Mouse (Mus musculus) stomach, embryonic 16.5 days (tissue): ENCODE results near the gene Mex3d. TPM values are rescaled to one million over a fixed set of nuclear protein-coding genes. Genes with fewer than 3 reads are reported as not detected.
A peak's percentile ranks its signal among the peaks of the same experiment; 100 is the strongest.

Experiments used
- ATAC-seq: fragments of 200-750 bp; cut with Nextera tagmentation; 2 replicates; pipeline ENCODE4 v1.8.0; 2017; ENCODE audit warnings: moderate number of reproducible peaks, moderate TSS enrichment; ENCODE audit not compliant: insufficient read depth, low FRiP score
- H3K27ac ChIP-seq: fragments of 300-500 bp; sonication (generic); 2 replicates; pipeline ENCODE4 v1.5.1; 2014; ENCODE audit warnings: low read length
- H3K27me3 ChIP-seq: fragments of 300-500 bp; sonication (generic); 2 replicates; pipeline ENCODE4 v1.6.1; 2014; ENCODE audit warnings: low read length, control low read depth, mixed read lengths; ENCODE audit not compliant: control insufficient read depth, insufficient read depth
- H3K36me3 ChIP-seq: fragments of 300-500 bp; sonication (generic); 2 replicates; pipeline ENCODE4 v1.6.1; 2014; ENCODE audit warnings: low read length; ENCODE audit not compliant: control insufficient read depth, insufficient read depth
- H3K4me1 ChIP-seq: fragments of 300-500 bp; sonication (generic); 2 replicates; pipeline ENCODE4 v1.6.1; 2014; ENCODE audit warnings: low read length, control low read depth, mixed read lengths; ENCODE audit not compliant: control insufficient read depth, insufficient read depth
- H3K4me2 ChIP-seq: fragments of 300-500 bp; sonication (generic); 2 replicates; pipeline ENCODE4 v1.6.1; 2014; ENCODE audit warnings: low read depth, low read length, mixed read lengths
- H3K4me3 ChIP-seq: fragments of 300-500 bp; sonication (generic); replicated peaks from 2 replicates; pipeline ENCODE4 v1.5.1; 2014; ENCODE audit warnings: mild to moderate bottlenecking, low read length
- H3K9ac ChIP-seq: fragments of 300-500 bp; sonication (generic); 2 replicates; pipeline ENCODE4 v1.6.1; 2014; ENCODE audit warnings: low read length
- H3K9me3 ChIP-seq: fragments of 300-500 bp; sonication (generic); replicated peaks from 2 replicates; pipeline ENCODE4 v1.6.1; 2016; ENCODE audit warnings: low read length, control low read depth; ENCODE audit not compliant: control insufficient read depth
- WGBS: fragments of 180-500 bp; shearing (Covaris S2); extraction: QIAGEN DNeasy Blood & Tissue Kit; methylation state at CpG from one replicate; pipeline ENCODE4 v1.1.7; 2014; 5-methylcytosine and 5-hydroxymethylcytosine counted together
- polyA plus RNA-seq: library from polyadenylated mRNA; unstranded; fragments of >200 nt; fragmentation: Nextera tagmentation; extraction: Ambion mirVana; gene quantifications from 2 replicates; pipeline ENCODE4 v1.2.1, GENCODE M21; 2015

Mex3d gene
- polyA plus RNA-seq, 1 experiment from 2014 or later, result 4.1 TPM

GRCm38 (mm10) chr10:80371983-80372382, 15.5 kb downstream of the Mex3d start:
- Histone ChIP-seq H3K27ac (peak overlapping the region; percentile 27; the same call in 1 of the 2 replicates), H3K4me3 (no peak overlapping the region; the same call in 1 of the 2 replicates)
- no peak for ATAC-seq

DNA sequence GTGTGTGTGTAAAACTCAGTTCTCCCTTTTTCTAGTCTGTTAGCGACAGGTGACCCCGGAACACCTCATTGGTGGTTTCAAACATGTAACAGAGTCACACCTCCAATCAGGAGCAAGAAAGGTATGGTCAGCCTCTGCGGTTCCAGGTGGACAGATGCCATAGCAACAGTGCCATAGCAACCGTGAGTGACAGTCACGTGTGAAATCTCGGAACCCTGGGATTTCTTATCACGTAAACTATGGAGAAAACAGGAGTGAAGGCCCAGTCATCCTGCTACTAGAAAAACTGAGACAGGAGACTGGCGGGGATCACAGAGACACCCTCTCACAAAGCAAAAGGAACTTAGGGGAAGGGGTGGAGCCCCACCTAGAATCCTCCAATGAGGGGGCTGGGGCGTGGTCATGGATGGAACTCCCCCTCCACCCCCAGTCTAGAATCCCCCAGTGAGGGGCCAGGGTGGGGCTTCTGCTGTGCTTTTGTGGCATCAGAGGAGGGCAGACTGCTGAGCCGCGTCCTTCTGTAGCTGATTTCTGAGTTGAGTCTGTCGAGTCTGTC, 16.0 kb downstream of the Mex3d start:
- Histone ChIP-seq H3K36me3 (no peaks in the 10 kb centered on the region), H3K4me3 (peak overlapping the region; percentile 26), H3K9me3 (no peaks in the 10 kb centered on the region), H3K4me2 (peak overlapping the region; percentile 35), H3K9ac (peak overlapping the region; percentile 24; the same call in 1 of the 2 replicates), H3K27me3 (no peaks in the 10 kb centered on the region; the same call in 1 of the 2 replicates), H3K4me1 (0 out of 2 replicates have a peak, but pooled peaks cover 3% of the 10 kb centered on the region), H3K27ac (0 out of 2 replicates have a peak overlapping the region, but pooled peaks have one; percentile 27)
- 6% methylated on average over 12 of the region's 12 CpGs for WGBS
- peak; percentile 76; the same call in 1 of the 2 replicates for ATAC-seq

More at GRCm38 (mm10) chr10:80371983-80372382, 15.5 kb downstream of the Mex3d start:
- H3K36me3 ChIP-seq, result no peaks in the 10 kb centered on the region
- 0 out of 2 replicates have a peak, but pooled peaks cover 3% of the 10 kb centered on the region for H3K4me1 ChIP-seq
- H3K9ac ChIP-seq, result peak overlapping the region; percentile 24; the same call in 1 of the 2 replicates
- WGBS, result 47% methylated on average over 9 of the region's 9 CpGs
- no peaks in the 10 kb centered on the region for H3K27me3 ChIP-seq
- peak overlapping the region; percentile 35 for H3K4me2 ChIP-seq
- no peaks in the 10 kb centered on the region for H3K9me3 ChIP-seq

- Histone ChIP-seq H3K4me1 (0 out of 2 replicates have a peak, but pooled peaks cover 3% of the 10 kb centered on the region), H3K9me3 (no peaks in the 10 kb centered on the region), H3K36me3 (no peaks in the 10 kb centered on the region), H3K4me3 (no peak overlapping the region), H3K27ac (no peak overlapping the region), H3K9ac (no peak overlapping the region), H3K4me2 (no peak overlapping the region), H3K27me3 (no peaks in the 10 kb centered on the region; the same call in 1 of the 2 replicates)
- ATAC-seq, result no peak
- 78% methylated on average over 21 of the region's 21 CpGs for WGBS
Measured at GRCm38 (mm10) chr10:80369995-80370747, 17.3 kb downstream of the Mex3d start.

GRCm38 (mm10) chr10:80368392-80368791, 19.1 kb downstream of the Mex3d start:
- Histone ChIP-seq H3K9ac (no peak overlapping the region), H3K27ac (no peak overlapping the region), H3K4me3 (no peak overlapping the region), H3K27me3 (no peaks in the 10 kb centered on the region; the same call in 1 of the 2 replicates), H3K36me3 (no peaks in the 10 kb centered on the region), H3K4me1 (0 out of 2 replicates have a peak, but pooled peaks cover 3% of the 10 kb centered on the region), H3K9me3 (no peaks in the 10 kb centered on the region), H3K4me2 (no peak overlapping the region)
- 84% methylated on average over 6 of the region's 6 CpGs for WGBS
- ATAC-seq, result no peak

DNA sequence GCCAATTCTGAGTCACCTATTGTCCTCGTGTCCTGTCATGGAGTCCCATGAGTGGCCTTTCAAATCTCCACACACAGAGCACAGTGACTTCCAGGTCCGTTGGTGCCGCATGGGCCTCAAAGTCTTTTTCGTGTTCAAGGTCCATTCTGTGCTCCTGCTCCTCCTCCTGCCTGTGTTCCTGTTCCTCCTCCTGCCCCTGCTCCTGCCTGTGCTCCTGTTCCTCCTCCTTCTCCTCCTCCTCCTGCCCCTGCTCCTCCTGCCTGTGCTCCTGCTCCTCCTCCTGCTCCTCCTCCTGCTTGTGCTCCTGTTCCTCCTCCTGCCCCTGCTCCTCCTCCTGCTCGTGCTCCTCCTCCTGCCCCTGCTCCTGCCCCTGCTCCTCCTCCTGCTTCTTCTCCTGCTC, 19.5 kb downstream of the Mex3d start:
- no peaks in the 10 kb centered on the region for H3K9me3 ChIP-seq
- H3K4me2 ChIP-seq, result no peak overlapping the region
- H3K27me3 ChIP-seq, result no peaks in the 10 kb centered on the region; the same call in 1 of the 2 replicates
- no peak overlapping the region for H3K4me3 ChIP-seq
- H3K4me1 ChIP-seq, result 0 out of 2 replicates have a peak, but pooled peaks cover 3% of the 10 kb centered on the region
- no peak for ATAC-seq
- 50% methylated on average over 5 of the region's 5 CpGs for WGBS
- H3K9ac ChIP-seq, result no peak overlapping the region
- no peaks in the 10 kb centered on the region for H3K36me3 ChIP-seq
- H3K27ac ChIP-seq, result no peak overlapping the region

- 73% methylated on average over 6 of the region's 6 CpGs for WGBS
- Histone ChIP-seq H3K27me3 (no peaks in the 10 kb centered on the region; the same call in 1 of the 2 replicates), H3K9ac (no peak overlapping the region), H3K4me1 (no peaks in the 10 kb centered on the region), H3K9me3 (no peaks in the 10 kb centered on the region), H3K4me3 (no peak overlapping the region), H3K36me3 (no peaks in the 10 kb centered on the region), H3K4me2 (no peak overlapping the region), H3K27ac (no peak overlapping the region)
- no peak for ATAC-seq
Measured at GRCm38 (mm10) chr10:80365736-80366135, 21.7 kb downstream of the Mex3d start.

GRCm38 (mm10) chr10:80363734-80364133, 23.7 kb downstream of the Mex3d start:
- no peak overlapping the region for H3K4me2 ChIP-seq
- peaks cover 1% of the 10 kb centered on the region for H3K27me3 ChIP-seq
- WGBS, result 44% methylated on average over 6 of the region's 6 CpGs
- H3K4me1 ChIP-seq, result no peaks in the 10 kb centered on the region
- H3K36me3 ChIP-seq, result no peaks in the 10 kb centered on the region
- no peak for ATAC-seq
- H3K9me3 ChIP-seq, result no peaks in the 10 kb centered on the region
- H3K27ac ChIP-seq, result no peak overlapping the region
- no peak overlapping the region for H3K9ac ChIP-seq
- no peak overlapping the region for H3K4me3 ChIP-seq

DNA sequence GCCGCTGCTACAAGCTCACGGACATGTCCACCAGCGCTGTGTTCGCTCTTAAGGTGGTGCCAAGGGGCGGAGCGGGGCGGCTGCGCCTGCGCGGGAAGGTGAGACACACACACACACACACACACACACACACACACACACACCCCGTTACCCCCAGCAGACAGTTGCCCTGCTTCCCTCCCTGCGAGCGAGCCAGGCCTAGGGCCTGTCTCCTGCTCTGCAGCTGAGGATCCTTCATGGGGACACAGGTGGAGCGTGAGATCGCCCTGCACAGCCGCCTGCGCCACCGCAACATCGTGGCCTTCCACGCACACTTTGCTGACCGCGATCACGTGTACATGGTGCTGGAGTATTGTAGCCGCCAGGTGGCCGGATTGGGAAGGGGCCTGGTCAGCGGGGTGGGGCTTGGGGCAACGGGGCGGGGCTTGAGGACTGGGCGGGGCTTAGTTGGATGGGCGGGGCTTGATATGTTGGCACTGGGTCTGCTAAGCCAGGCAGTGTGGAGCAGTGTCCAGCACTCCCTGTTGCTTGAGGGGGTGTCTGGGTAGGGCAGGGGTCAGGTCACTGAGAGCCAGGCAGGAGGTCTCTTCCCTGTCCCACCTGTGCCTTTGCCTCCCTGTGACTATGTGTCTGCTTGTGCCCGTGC, 29.3 kb downstream of the Mex3d start:
- ATAC-seq, result peak; percentile 59
- WGBS, result 8% methylated on average over 31 of the region's 31 CpGs
- Histone ChIP-seq H3K9ac (no peak overlapping the region), H3K36me3 (no peaks in the 10 kb centered on the region), H3K4me1 (peaks cover 22% of the 10 kb centered on the region), H3K4me3 (peak overlapping the region; percentile 33), H3K27me3 (peaks cover 45% of the 10 kb centered on the region), H3K27ac (no peak overlapping the region), H3K9me3 (no peaks in the 10 kb centered on the region), H3K4me2 (peak overlapping the region; percentile 51)
